In genomic region chr17:83872806-83873348, GRCm38 (mm10) we compare ENCODE assay signal across 8 mouse cellular contexts. TPM values are rescaled to one million over a fixed set of nuclear protein-coding genes. Genes with fewer than 3 reads are reported as not detected.
DNase-seq lines count a peak whose midpoint lies in the region; ATAC-seq and TF ChIP-seq lines count a peak whose summit lies in the region.

No protein-coding gene starts in this region.

- no peak overlapping the region for H3K27ac ChIP-seq in embryonic facial prominence, embryonic 13.5 days
- peak overlapping the region; percentile 75 for H3K27ac ChIP-seq in heart, adult 2 months
- no peak overlapping the region for H3K27ac ChIP-seq in kidney, adult 2 months (ENCODE audit: insufficient read depth, low read depth, low read length)
- no peak overlapping the region for H3K27ac ChIP-seq in limb, embryonic 13.5 days

- no peaks in the 10 kb centered on the region for H3K36me3 ChIP-seq in embryonic facial prominence, embryonic 13.5 days
- H3K36me3 ChIP-seq in heart, adult 2 months (ENCODE audit: control insufficient read depth, insufficient read depth, low read length), result no peaks in the 10 kb centered on the region
- H3K36me3 ChIP-seq in kidney, adult 2 months (ENCODE audit: control insufficient read depth, insufficient read depth, low read length), result no peaks in the 10 kb centered on the region
- H3K36me3 ChIP-seq in limb, embryonic 13.5 days, result no peaks in the 10 kb centered on the region

- peak; percentile 99 for TF ChIP-seq CTCF in heart, adult 2 months (IDR thresholded peaks at IDR 0.05)
- TF ChIP-seq CTCF in kidney, adult 2 months (conservative IDR thresholded peaks at IDR 0.05; ENCODE audit: insufficient read depth, insufficient read length, low read depth, low read length), result peak; percentile 93

- 16% methylated on average over 14 of the region's 14 CpGs for WGBS in embryonic facial prominence, embryonic 13.5 days
- WGBS in heart, adult 2 months, result 11% methylated on average over 14 of the region's 14 CpGs
- WGBS in kidney, adult 2 months, result 12% methylated on average over 14 of the region's 14 CpGs
- 17% methylated on average over 14 of the region's 14 CpGs for WGBS in limb, embryonic 13.5 days

- no peak; the same call in 1 of the 2 replicates for ATAC-seq in embryonic facial prominence, embryonic 13.5 days (ENCODE audit: insufficient number of reproducible peaks, insufficient read depth, low FRiP score, low TSS enrichment, low read depth)
- ATAC-seq in limb, embryonic 13.5 days (ENCODE audit: low FRiP score, low read depth), result peak; percentile 81

- H3K4me1 ChIP-seq in embryonic facial prominence, embryonic 13.5 days, result peaks cover 14% of the 10 kb centered on the region
- peaks cover 1% of the 10 kb centered on the region; the same call in 1 of the 2 replicates for H3K4me1 ChIP-seq in heart, adult 2 months (ENCODE audit: control insufficient read depth, insufficient read depth, low read length)
- no peaks in the 10 kb centered on the region for H3K4me1 ChIP-seq in kidney, adult 2 months (ENCODE audit: control insufficient read depth, insufficient read depth, low read length)
- H3K4me1 ChIP-seq in limb, embryonic 13.5 days, result peaks cover 11% of the 10 kb centered on the region

- 0 out of 2 replicates have a peak, but pooled peaks have one; percentile 21 for TF ChIP-seq POLR2A in heart, adult 2 months (IDR thresholded peaks at IDR 0.05; ENCODE audit: insufficient read depth, low read depth, low read length)
- no peak for TF ChIP-seq POLR2A in kidney, adult 2 months (IDR thresholded peaks at IDR 0.05; ENCODE audit: low read depth, low read length)

- 0 out of 2 replicates have a peak overlapping the region, but pooled peaks have one; percentile 57 for H3K9ac ChIP-seq in embryonic facial prominence, embryonic 13.5 days
- H3K9ac ChIP-seq in heart, adult 2 months (ENCODE audit: low read depth, low read length), result no peak overlapping the region
- H3K9ac ChIP-seq in limb, embryonic 13.5 days, result no peak overlapping the region

- H3K4me2 ChIP-seq in embryonic facial prominence, embryonic 13.5 days, result peak overlapping the region; percentile 50
- H3K4me2 ChIP-seq in limb, embryonic 13.5 days (replicated peaks), result peak overlapping the region; percentile 48

- TF ChIP-seq EP300 in heart, adult 2 months (IDR thresholded peaks at IDR 0.05; ENCODE audit: insufficient read depth, low read depth, low read length), result peak; percentile 86

- no peaks in the 10 kb centered on the region for H3K79me2 ChIP-seq in heart, adult 2 months (replicated peaks; ENCODE audit: control insufficient read depth, insufficient read depth, low read length)

- peak overlapping the region; percentile 17 for H3K4me3 ChIP-seq in embryonic facial prominence, embryonic 13.5 days
- no peak overlapping the region for H3K4me3 ChIP-seq in heart, adult 2 months
- H3K4me3 ChIP-seq in kidney, adult 2 months (ENCODE audit: insufficient read depth, low read depth, low read length), result no peak overlapping the region
- 0 out of 2 replicates have a peak overlapping the region, but pooled peaks have one; percentile 1 for H3K4me3 ChIP-seq in limb, embryonic 13.5 days

- peak; percentile 95 for DNase-seq in 3T3-L1 (ENCODE audit: low read depth, low spot score)
- DNase-seq in adrenal gland, postnatal 36 days, result peak; percentile 75 to 84
- peak; percentile 84 to 87 for DNase-seq in heart, adult 2 months
- DNase-seq in kidney, adult 2 months, result peak; percentile 80
- peak; percentile 48 to 71 for DNase-seq in monocyte, adult 2 months (ENCODE audit: low read depth in 1 of 2, low spot score in 2 of 2)
- DNase-seq in spleen, postnatal 14 days (ENCODE audit: low spot score in 2 of 2), result peak; percentile 53 to 67

- H3K9me3 ChIP-seq in embryonic facial prominence, embryonic 13.5 days, result no peaks in the 10 kb centered on the region
- H3K9me3 ChIP-seq in limb, embryonic 13.5 days, result peaks cover 8% of the 10 kb centered on the region

- intact Hi-C loops in heart, adult 2 months (cut with DNase I), result loop anchor here (1.0 to 10.0 kb wide), 5 partner anchors 239 to 607 kb away; no protein-coding TSS in a partner anchor

- H3K27me3 ChIP-seq in embryonic facial prominence, embryonic 13.5 days, result no peaks in the 10 kb centered on the region
- no peaks in the 10 kb centered on the region for H3K27me3 ChIP-seq in heart, adult 2 months (ENCODE audit: control insufficient read depth, insufficient read depth, low read length)
- H3K27me3 ChIP-seq in kidney, adult 2 months (replicated peaks; ENCODE audit: control insufficient read depth, insufficient read depth, low read length), result no peaks in the 10 kb centered on the region
- H3K27me3 ChIP-seq in limb, embryonic 13.5 days, result no peaks in the 10 kb centered on the region; the same call in 1 of the 2 replicates

RNA-seq across cellular contexts. Expression of gene Haao, which starts 25.1 kb away (rescaled TPM):
- total RNA-seq in adrenal gland, postnatal 36 days (2021), result under 1 TPM; 0.36 to 0.76 TPM
- 1.5 and 1.7 TPM in 2 replicates for polyA plus RNA-seq in embryonic facial prominence, embryonic 13.5 days (2015; fragmentation: Nextera tagmentation; extraction: Ambion mirVana)
- total RNA-seq in heart, adult 2 months (2021), result under 1 TPM; 0.25 to 0.29 TPM
- polyA plus RNA-seq in heart, adult 2 months (2012; rRNA removed), result 1.2 and 1.4 TPM in 2 replicates
- polyA plus RNA-seq in kidney, adult 2 months (2012; rRNA removed), result 201 and 213 TPM in 2 replicates
- polyA plus RNA-seq in limb, embryonic 13.5 days (2015; fragmentation: Nextera tagmentation; extraction: Ambion mirVana), result 1.3 TPM in 2 replicates

Comparison
In these comparisons a context has a peak if more than half of its experiments do, and no peak if none do; other contexts are left out.
1. H3K4me3 ChIP-seq: peak in embryonic facial prominence, embryonic 13.5 days (single experiment) and limb, embryonic 13.5 days (single experiment); none in heart, adult 2 months (single experiment) and kidney, adult 2 months (single experiment).
2. RNA of gene Haao, which starts 25.1 kb away (polyA plus RNA-seq): 201 to 213 TPM in kidney, adult 2 months; 1.5 to 1.7 TPM in embryonic facial prominence, embryonic 13.5 days, 1.2 to 1.4 TPM in heart, adult 2 months and 1.3 TPM in limb, embryonic 13.5 days; every median in the first group is over 10 times any median in the second.
3. Peak in every context shown above with its lines, with median percentiles within 50 percentile points of each other: DNase-seq.